Mouse (Mus musculus): ENCODE results near the gene Foxn1. TPM values are rescaled to one million over a fixed set of nuclear protein-coding genes. Genes with fewer than 3 reads are reported as not detected.

Gene Foxn1
- polyA plus RNA-seq, 1 experiment from 2014 or later: not detected

DNA sequence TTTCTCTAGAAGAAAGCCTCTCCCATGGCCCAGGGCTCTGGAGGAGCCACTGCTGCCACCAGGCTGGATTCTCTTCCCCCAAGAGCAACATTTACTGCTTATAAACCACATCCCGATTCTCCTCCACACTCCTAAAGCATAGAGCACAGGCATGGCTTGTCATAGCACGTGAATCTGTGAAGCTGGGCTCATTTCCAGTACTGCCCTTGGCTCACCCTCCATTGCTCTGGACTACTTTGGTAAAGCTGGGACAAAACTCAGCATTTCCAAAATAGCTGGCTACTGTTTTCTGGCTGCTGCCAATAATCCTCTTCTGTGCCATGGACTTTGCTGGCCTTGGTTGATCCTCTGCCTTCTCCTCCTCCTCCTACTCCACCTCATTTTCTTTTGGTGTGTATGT, 38.0 kb upstream of the Foxn1 start:
- Histone ChIP-seq H3K27me3 (replicated peaks; ENCODE audit: control insufficient read depth, insufficient read depth, low read length) (peaks cover 15% of the 10 kb centered on the region), H3K36me3 (ENCODE audit: control insufficient read depth, insufficient read depth, low read length) (no peaks in the 10 kb centered on the region), H3K9me3 (ENCODE audit: control insufficient read depth, low read length) (no peaks in the 10 kb centered on the region), H3K4me3 (ENCODE audit: low read depth, low read length) (no peak overlapping the region), H3K4me1 (replicated peaks; ENCODE audit: control insufficient read depth, insufficient read depth, low read length) (no peaks in the 10 kb centered on the region; the same call in 1 of the 2 replicates), H3K27ac (ENCODE audit: low read depth, low read length) (no peak overlapping the region), H3K4me2 (no peak overlapping the region), H3K9ac (ENCODE audit: low read depth, low read length) (no peak overlapping the region)
- 63% methylated on average over 2 of the region's 2 CpGs for WGBS
- no peak for ATAC-seq (replicated peaks; ENCODE audit: low FRiP score)
- no peak for DNase-seq (ENCODE audit: low spot score)

DNA sequence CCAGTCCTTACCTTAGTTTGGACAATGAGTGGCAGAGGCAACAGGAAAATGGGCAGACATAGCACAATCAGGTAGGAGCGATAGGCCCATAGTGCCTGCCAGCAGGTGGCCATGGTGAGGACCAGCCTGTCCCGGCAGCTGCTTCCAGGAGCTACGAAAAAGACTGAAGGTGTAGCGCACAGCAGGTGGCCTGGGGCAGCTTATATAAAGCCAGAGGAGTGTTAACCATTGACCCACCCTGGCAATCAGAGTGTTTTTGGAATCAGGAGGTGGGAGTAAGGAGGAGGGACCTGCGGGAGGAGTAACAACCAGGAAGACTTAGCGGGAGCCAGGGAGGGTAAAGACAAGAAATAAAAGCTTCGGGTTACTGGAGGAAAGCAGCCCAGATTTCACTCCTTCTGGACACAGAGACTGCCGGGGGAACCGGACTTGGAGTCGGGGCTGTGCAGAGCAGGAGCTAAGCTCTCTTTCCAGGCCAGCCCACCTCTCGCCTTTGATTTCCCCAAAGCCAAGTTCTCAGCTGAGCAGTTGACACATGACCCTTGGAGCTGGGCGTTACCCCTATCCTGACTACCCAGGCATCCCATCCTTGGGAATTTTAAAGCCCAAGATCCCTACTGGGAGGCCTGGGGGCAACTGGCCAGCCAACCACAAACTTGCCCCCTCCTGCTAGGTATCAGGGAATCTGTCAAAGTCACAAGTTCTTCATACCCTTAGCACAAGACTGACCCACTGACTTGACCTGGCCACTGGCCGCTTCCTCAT, 35.9 kb upstream of the Foxn1 start, which contains the start of gene Slc13a2:
Gene Slc13a2, minus strand, starts transcription at position 163 of the 765 bp plus-strand sequence.
- Histone ChIP-seq H3K4me2 (no peak within 1 kb of the TSS), H3K4me1 (replicated peaks; ENCODE audit: control insufficient read depth, insufficient read depth, low read length) (no peaks in the 10 kb centered on the region; the same call in 1 of the 2 replicates), H3K4me3 (ENCODE audit: low read depth, low read length) (no peak within 1 kb of the TSS), H3K9ac (ENCODE audit: low read depth, low read length) (no peak within 1 kb of the TSS), H3K36me3 (ENCODE audit: control insufficient read depth, insufficient read depth, low read length) (no peaks in the 10 kb centered on the region), H3K9me3 (ENCODE audit: control insufficient read depth, low read length) (no peaks in the 10 kb centered on the region), H3K27me3 (replicated peaks; ENCODE audit: control insufficient read depth, insufficient read depth, low read length) (peaks cover 15% of the 10 kb centered on the region), H3K27ac (ENCODE audit: low read depth, low read length) (no peak within 1 kb of the TSS)
- ATAC-seq (replicated peaks; ENCODE audit: low FRiP score) (no peak), DNase-seq (ENCODE audit: low spot score) (no peak)
- WGBS: 20% methylated on average over 13 of the region's 13 CpGs

DNA sequence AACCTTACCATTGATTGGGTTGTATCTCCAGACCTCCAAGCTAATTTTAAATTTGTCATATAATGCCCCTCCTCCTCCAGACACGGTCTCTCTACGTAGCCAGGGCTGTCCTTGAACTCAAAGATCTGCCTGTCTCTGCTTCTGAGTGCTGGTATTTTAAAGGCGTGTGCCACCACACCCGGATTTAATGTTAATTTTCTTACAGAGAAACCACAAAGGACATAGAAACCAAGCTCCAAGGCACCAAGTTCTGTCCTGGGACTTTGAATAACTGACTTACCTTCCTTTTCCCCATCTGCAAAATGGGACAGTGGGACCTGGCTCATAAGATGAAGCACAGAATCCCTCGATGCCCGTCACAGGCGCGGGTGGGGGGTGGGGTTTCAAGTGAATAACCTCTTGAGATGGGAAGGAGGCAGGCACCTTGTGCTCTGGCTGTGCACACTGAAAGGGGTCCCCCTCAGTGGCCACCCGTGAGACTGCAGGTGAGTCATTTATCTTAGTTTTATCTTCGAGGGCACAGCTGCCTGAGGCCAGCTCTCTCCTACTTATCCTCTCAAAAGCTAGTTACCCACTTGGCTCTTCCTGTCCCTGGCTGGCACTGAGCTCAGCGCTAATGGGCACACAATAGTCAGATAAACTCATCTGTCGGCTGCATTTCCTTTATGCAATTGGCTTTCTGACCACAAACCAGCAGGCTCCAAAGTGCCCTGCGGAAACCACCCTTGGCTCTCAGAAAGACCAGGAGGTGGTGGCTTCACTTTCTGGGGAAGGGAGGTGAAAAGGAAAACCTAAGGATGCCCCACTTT, 35.0 kb upstream of the Foxn1 start:
- Histone ChIP-seq H3K4me3 (ENCODE audit: low read depth, low read length) (no peak overlapping the region), H3K4me1 (replicated peaks; ENCODE audit: control insufficient read depth, insufficient read depth, low read length) (no peaks in the 10 kb centered on the region; the same call in 1 of the 2 replicates), H3K9ac (ENCODE audit: low read depth, low read length) (no peak overlapping the region), H3K27ac (ENCODE audit: low read depth, low read length) (no peak overlapping the region), H3K36me3 (ENCODE audit: control insufficient read depth, insufficient read depth, low read length) (no peaks in the 10 kb centered on the region), H3K27me3 (replicated peaks; ENCODE audit: control insufficient read depth, insufficient read depth, low read length) (peaks cover 15% of the 10 kb centered on the region), H3K9me3 (ENCODE audit: control insufficient read depth, low read length) (no peaks in the 10 kb centered on the region), H3K4me2 (no peak overlapping the region)
- no peak for DNase-seq (ENCODE audit: low spot score)
- no peak for ATAC-seq (replicated peaks; ENCODE audit: low FRiP score)
- 40% methylated on average over 13 of the region's 13 CpGs for WGBS

DNA sequence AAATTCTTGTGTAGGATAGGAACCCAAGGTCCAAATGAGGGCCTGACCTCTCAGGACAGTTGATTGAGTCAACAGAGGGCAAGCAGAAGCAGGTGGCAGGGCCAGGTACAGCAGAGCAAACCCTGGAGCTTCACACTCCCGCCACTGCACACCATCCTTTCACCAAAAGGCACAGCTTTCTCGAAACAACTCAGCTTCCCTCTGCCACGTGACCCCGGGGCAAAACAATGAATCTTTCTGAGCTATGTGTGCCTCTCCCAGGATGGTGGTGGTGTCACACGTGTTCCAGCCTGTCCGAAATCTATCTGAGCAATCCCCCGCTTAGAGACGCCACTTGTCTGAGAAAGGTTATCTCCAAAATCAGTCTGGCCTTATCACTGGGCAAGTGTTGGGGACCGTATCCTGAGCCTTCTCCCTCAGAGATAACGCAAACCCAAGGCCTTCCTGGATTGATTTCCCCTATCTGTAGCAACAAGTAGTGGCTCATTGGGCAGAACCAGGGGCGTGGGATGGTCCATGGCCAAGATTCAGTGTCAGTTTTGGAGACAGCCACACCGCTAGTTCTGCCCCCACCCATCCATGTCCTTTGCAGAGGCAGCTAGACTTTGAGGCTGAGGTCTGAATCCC, 34.0 kb upstream of the Foxn1 start:
- DNase-seq (ENCODE audit: low spot score) (no peak), ATAC-seq (replicated peaks; ENCODE audit: low FRiP score) (no peak)
- Histone ChIP-seq H3K4me3 (ENCODE audit: low read depth, low read length) (no peak overlapping the region), H3K4me2 (no peak overlapping the region), H3K9ac (ENCODE audit: low read depth, low read length) (no peak overlapping the region), H3K27me3 (replicated peaks; ENCODE audit: control insufficient read depth, insufficient read depth, low read length) (peaks cover 15% of the 10 kb centered on the region), H3K9me3 (ENCODE audit: control insufficient read depth, low read length) (no peaks in the 10 kb centered on the region), H3K36me3 (ENCODE audit: control insufficient read depth, insufficient read depth, low read length) (no peaks in the 10 kb centered on the region), H3K4me1 (replicated peaks; ENCODE audit: control insufficient read depth, insufficient read depth, low read length) (no peaks in the 10 kb centered on the region; the same call in 1 of the 2 replicates), H3K27ac (ENCODE audit: low read depth, low read length) (no peak overlapping the region)
- 22% methylated on average over 12 of the region's 12 CpGs for WGBS

DNA sequence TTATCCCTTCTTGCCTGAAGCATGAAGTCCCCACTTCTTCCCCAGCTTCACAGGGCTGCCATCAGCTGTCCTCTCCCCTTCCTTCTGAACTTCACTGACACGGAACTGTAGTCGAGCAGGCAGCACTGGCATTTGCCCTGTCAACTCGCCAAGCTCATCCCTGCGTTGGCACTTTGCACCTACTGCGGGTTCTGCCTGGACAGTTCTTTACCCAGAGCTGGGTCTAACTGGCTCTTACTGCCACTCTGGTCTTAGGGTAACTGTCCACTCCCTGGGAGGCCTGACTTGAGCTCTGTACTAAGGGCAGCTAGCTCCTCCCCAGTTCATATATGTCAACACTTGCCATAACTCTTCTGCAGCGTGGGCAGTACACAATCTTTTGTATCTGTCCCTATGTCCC, 30.5 kb upstream of the Foxn1 start:
- Histone ChIP-seq H3K4me2 (no peak overlapping the region), H3K27ac (ENCODE audit: low read depth, low read length) (no peak overlapping the region), H3K36me3 (ENCODE audit: control insufficient read depth, insufficient read depth, low read length) (no peaks in the 10 kb centered on the region), H3K27me3 (replicated peaks; ENCODE audit: control insufficient read depth, insufficient read depth, low read length) (peaks cover 6% of the 10 kb centered on the region), H3K4me3 (ENCODE audit: low read depth, low read length) (no peak overlapping the region), H3K4me1 (replicated peaks; ENCODE audit: control insufficient read depth, insufficient read depth, low read length) (no peaks in the 10 kb centered on the region; the same call in 1 of the 2 replicates), H3K9me3 (ENCODE audit: control insufficient read depth, low read length) (no peaks in the 10 kb centered on the region), H3K9ac (ENCODE audit: low read depth, low read length) (no peak overlapping the region)
- ATAC-seq (replicated peaks; ENCODE audit: low FRiP score) (no peak), DNase-seq (ENCODE audit: low spot score) (no peak)
- 77% methylated on average over 6 of the region's 6 CpGs for WGBS

DNA sequence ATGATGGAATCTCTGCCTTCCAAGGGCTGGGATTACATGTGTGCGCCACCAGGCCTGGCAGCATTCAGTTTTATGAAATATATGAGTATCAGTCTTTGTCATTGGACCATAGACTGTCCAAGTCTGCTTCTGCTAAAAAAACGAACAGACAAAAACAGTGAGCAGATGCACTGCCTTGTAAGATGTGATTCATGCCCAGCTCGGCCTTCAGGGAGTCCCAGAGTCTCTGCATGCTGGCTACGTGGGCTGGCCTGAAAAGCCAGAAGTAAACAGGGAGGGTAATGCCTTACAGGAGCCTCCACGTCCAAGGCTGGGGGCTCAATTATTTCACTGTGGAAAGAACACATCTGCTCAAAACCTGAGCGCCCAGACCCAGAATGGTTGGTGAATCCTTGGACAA, 26.5 kb upstream of the Foxn1 start:
- Histone ChIP-seq H3K9me3 (ENCODE audit: control insufficient read depth, low read length) (no peaks in the 10 kb centered on the region), H3K27me3 (replicated peaks; ENCODE audit: control insufficient read depth, insufficient read depth, low read length) (0 out of 2 replicates have a peak, but pooled peaks cover 3% of the 10 kb centered on the region), H3K27ac (ENCODE audit: low read depth, low read length) (no peak overlapping the region), H3K4me2 (no peak overlapping the region), H3K4me3 (ENCODE audit: low read depth, low read length) (no peak overlapping the region), H3K4me1 (replicated peaks; ENCODE audit: control insufficient read depth, insufficient read depth, low read length) (no peaks in the 10 kb centered on the region), H3K36me3 (ENCODE audit: control insufficient read depth, insufficient read depth, low read length) (no peaks in the 10 kb centered on the region), H3K9ac (ENCODE audit: low read depth, low read length) (no peak overlapping the region)
- 70% methylated on average over 6 of the region's 6 CpGs for WGBS
- DNase-seq (ENCODE audit: low spot score): no peak
- ATAC-seq (replicated peaks; ENCODE audit: low FRiP score): no peak

DNA sequence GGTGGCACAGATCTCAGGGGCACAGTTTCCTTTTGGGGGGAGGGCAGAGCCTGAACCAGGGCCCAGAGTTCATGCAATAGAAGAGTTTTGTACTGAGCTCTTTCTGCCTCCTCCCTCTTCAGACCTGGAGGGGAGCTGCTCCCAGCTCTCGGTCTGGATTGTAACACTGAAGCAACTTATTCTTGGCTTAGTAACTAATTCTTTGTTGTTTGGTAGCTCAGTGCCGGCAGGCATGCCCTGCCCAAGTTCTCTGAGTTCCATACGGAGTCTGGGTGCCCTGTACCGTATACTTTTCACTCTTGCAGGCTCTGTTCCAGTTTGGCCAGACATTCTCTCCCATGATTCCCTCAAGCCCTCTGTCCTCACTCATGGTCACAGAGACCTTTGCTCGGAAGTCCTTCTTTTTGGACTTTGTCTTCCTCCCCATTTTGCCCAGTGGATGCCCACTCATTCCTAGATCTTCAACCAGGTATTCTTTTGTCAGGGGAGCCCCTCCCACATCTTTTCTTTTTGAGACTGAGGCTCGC, 26.0 kb upstream of the Foxn1 start:
- Histone ChIP-seq H3K9ac (ENCODE audit: low read depth, low read length) (no peak overlapping the region), H3K4me3 (ENCODE audit: low read depth, low read length) (no peak overlapping the region), H3K4me1 (replicated peaks; ENCODE audit: control insufficient read depth, insufficient read depth, low read length) (no peaks in the 10 kb centered on the region), H3K9me3 (ENCODE audit: control insufficient read depth, low read length) (no peaks in the 10 kb centered on the region), H3K36me3 (ENCODE audit: control insufficient read depth, insufficient read depth, low read length) (no peaks in the 10 kb centered on the region), H3K27me3 (replicated peaks; ENCODE audit: control insufficient read depth, insufficient read depth, low read length) (0 out of 2 replicates have a peak, but pooled peaks cover 3% of the 10 kb centered on the region), H3K4me2 (no peak overlapping the region), H3K27ac (ENCODE audit: low read depth, low read length) (no peak overlapping the region)
- WGBS: 77% methylated on average over 6 of the region's 6 CpGs
- DNase-seq (ENCODE audit: low spot score) (no peak), ATAC-seq (replicated peaks; ENCODE audit: low FRiP score) (no peak)

DNA sequence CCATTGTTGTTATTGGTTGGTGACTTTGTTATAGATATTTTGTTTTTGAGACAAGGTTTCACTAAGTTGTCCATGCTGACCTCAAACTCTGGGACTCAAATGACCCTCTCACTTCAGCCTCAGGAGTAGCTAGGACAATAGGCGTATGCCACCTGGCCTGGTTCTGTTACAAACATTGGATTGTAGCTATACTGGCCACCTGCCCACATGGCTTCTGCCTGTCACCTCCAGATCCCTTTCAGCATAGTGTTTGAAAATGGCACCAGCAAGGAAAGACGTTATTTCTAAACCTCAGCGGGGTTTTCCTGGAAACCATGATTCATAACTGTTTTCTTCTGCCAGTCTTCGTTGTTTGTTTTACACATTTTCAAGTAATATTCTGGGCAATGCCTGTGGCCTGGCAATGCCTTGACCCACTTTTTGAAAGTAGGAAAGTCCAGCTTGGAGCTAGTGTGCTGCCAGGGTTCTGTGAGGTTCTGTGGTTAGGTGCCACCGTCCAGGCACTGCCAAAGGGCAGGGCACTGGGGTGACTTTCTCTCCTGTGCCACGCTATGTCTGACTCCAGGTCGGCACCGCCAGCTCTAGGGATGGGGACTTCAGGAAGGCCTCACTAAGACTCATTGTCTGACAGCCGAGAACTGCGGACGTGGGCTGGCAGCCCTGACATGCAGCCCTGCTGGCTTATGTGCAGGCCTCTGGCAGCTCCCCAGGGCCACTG, 25.4 kb upstream of the Foxn1 start:
- no peak for ATAC-seq (replicated peaks; ENCODE audit: low FRiP score)
- no peak overlapping the region for H3K27ac ChIP-seq (ENCODE audit: low read depth, low read length)
- H3K27me3 ChIP-seq (replicated peaks; ENCODE audit: control insufficient read depth, insufficient read depth, low read length): 0 out of 2 replicates have a peak, but pooled peaks cover 3% of the 10 kb centered on the region
- H3K36me3 ChIP-seq (ENCODE audit: control insufficient read depth, insufficient read depth, low read length): no peaks in the 10 kb centered on the region
- H3K9ac ChIP-seq (ENCODE audit: low read depth, low read length): no peak overlapping the region
- no peak for DNase-seq (ENCODE audit: low spot score)
- no peak overlapping the region for H3K4me2 ChIP-seq
- H3K9me3 ChIP-seq (ENCODE audit: control insufficient read depth, low read length): no peaks in the 10 kb centered on the region
- H3K4me1 ChIP-seq (replicated peaks; ENCODE audit: control insufficient read depth, insufficient read depth, low read length): no peaks in the 10 kb centered on the region
- 80% methylated on average over 11 of the region's 11 CpGs for WGBS
- H3K4me3 ChIP-seq (ENCODE audit: low read depth, low read length): no peak overlapping the region
